Mouse (Mus musculus): Measurements from ENCODE around the gene Vwa3b. TPM values are rescaled to one million over a fixed set of nuclear protein-coding genes. Genes with fewer than 3 reads are reported as not detected.

Gene Vwa3b
- total RNA-seq, 2 experiments from 2014 or later: 34.6 to 57.2 TPM

GRCm38 (mm10) chr1:37011626-37012209 is 14.7 kb upstream of the Vwa3b start:
- peak; percentile 30 for DNase-seq

GRCm38 (mm10) chr1:37013006-37013405 is 13.4 kb upstream of the Vwa3b start:
- no peak for DNase-seq

GRCm38 (mm10) chr1:37013687-37014086 is 12.7 kb upstream of the Vwa3b start:
- no peak for DNase-seq

- no peak for DNase-seq
These were observed 7.4 kb upstream of the Vwa3b start for GRCm38 (mm10) chr1:37019017-37019416.

- DNase-seq: no peak
These were observed 3.7 kb upstream of the Vwa3b start for GRCm38 (mm10) chr1:37022704-37023103.

- no peak for DNase-seq
These were observed 1.7 kb upstream of the Vwa3b start for GRCm38 (mm10) chr1:37024736-37025135.

GRCm38 (mm10) chr1:37025376-37025775 is 1.0 kb upstream of the Vwa3b start:
- DNase-seq: no peak

- no peak for DNase-seq
These were observed 470 bp downstream of the Vwa3b start for GRCm38 (mm10) chr1:37026866-37027265.

GRCm38 (mm10) chr1:37028439-37029153 is 2.2 kb downstream of the Vwa3b start:
- DNase-seq: no peak

GRCm38 (mm10) chr1:37029154-37029907 is 2.9 kb downstream of the Vwa3b start:
- peak; percentile 78 for DNase-seq

GRCm38 (mm10) chr1:37029942-37030341 is 3.5 kb downstream of the Vwa3b start:
- no peak for DNase-seq

GRCm38 (mm10) chr1:37030693-37031092 is 4.3 kb downstream of the Vwa3b start:
- no peak for DNase-seq

GRCm38 (mm10) chr1:37035879-37036278 is 9.5 kb downstream of the Vwa3b start:
- DNase-seq: no peak

GRCm38 (mm10) chr1:37041126-37041525 is 14.7 kb downstream of the Vwa3b start:
- DNase-seq: no peak

GRCm38 (mm10) chr1:37041856-37042255 is 15.5 kb downstream of the Vwa3b start:
- DNase-seq: no peak

- no peak for DNase-seq
These were observed 16.4 kb downstream of the Vwa3b start for GRCm38 (mm10) chr1:37042769-37043168.

GRCm38 (mm10) chr1:37043196-37043595 is 16.8 kb downstream of the Vwa3b start:
- no peak for DNase-seq

- no peak for DNase-seq
These were observed 19.1 kb downstream of the Vwa3b start for GRCm38 (mm10) chr1:37045472-37045871.

GRCm38 (mm10) chr1:37049159-37049558 is 22.8 kb downstream of the Vwa3b start:
- no peak for DNase-seq

GRCm38 (mm10) chr1:37053691-37054090 is 27.3 kb downstream of the Vwa3b start:
- DNase-seq: peak; percentile 14

- no peak for DNase-seq
These were observed 30.6 kb downstream of the Vwa3b start for GRCm38 (mm10) chr1:37056831-37057561.

- DNase-seq: no peak
These were observed 34.5 kb downstream of the Vwa3b start for GRCm38 (mm10) chr1:37060856-37061255.

- no peak for DNase-seq
These were observed 36.7 kb downstream of the Vwa3b start for GRCm38 (mm10) chr1:37063053-37063452.
